Mouse (Mus musculus) liver, embryonic 12.5 days (tissue): ENCODE results near the gene 4931406P16Rik. TPM values are rescaled to one million over a fixed set of nuclear protein-coding genes. Genes with fewer than 3 reads are reported as not detected.
A peak's percentile ranks its signal among the peaks of the same experiment; 100 is the strongest.

Experiments
- ATAC-seq: fragments of 200-750 bp; cut with Nextera tagmentation; 2 replicates; pipeline ENCODE4 v1.8.0; 2017; ENCODE audit warnings: moderate number of reproducible peaks, mild to moderate bottlenecking, moderate library complexity
- H3K27ac ChIP-seq: fragments of 300-500 bp; sonication (generic); 2 replicates; pipeline ENCODE4 v1.5.1; 2016; ENCODE audit warnings: mild to moderate bottlenecking
- H3K27me3 ChIP-seq: fragments of 300-500 bp; sonication (generic); replicated peaks from 2 replicates; pipeline ENCODE4 v1.6.1; 2016; ENCODE audit warnings: mild to moderate bottlenecking, moderate library complexity
- H3K36me3 ChIP-seq: fragments of 300-500 bp; sonication (generic); 2 replicates; pipeline ENCODE4 v1.6.1; 2016; ENCODE audit warnings: mild to moderate bottlenecking, moderate library complexity
- H3K4me1 ChIP-seq: fragments of 300-500 bp; sonication (generic); 2 replicates; pipeline ENCODE4 v1.6.1; 2016
- H3K4me2 ChIP-seq: fragments of 300-500 bp; sonication (generic); 2 replicates; pipeline ENCODE4 v1.6.1; 2016; ENCODE audit warnings: mild to moderate bottlenecking, moderate library complexity
- H3K4me3 ChIP-seq: fragments of 300-500 bp; sonication (generic); 2 replicates; pipeline ENCODE4 v1.5.1; 2016; ENCODE audit warnings: mild to moderate bottlenecking, moderate library complexity
- H3K9ac ChIP-seq: fragments of 300-500 bp; sonication (generic); 2 replicates; pipeline ENCODE4 v1.6.1; 2016; ENCODE audit warnings: mild to moderate bottlenecking, moderate library complexity
- H3K9me3 ChIP-seq: fragments of 300-500 bp; sonication (generic); replicated peaks from 2 replicates; pipeline ENCODE4 v1.6.1; 2016; ENCODE audit warnings: mild to moderate bottlenecking, moderate library complexity
- WGBS: fragments of 180-500 bp; shearing (Covaris S2); methylation state at CpG from one replicate; pipeline ENCODE4 v1.1.7; 2016; ENCODE audit not compliant: insufficient replicate concordance; 5-methylcytosine and 5-hydroxymethylcytosine counted together
- polyA plus RNA-seq: library from polyadenylated mRNA; unstranded; fragments of >200 nt; fragmentation: Nextera tagmentation; extraction: Ambion mirVana; gene quantifications from 2 replicates; pipeline ENCODE4 v1.2.1, GENCODE M21; 2016

The 4931406P16Rik gene
- polyA plus RNA-seq, 1 experiment from 2014 or later: 19.6 TPM

DNA sequence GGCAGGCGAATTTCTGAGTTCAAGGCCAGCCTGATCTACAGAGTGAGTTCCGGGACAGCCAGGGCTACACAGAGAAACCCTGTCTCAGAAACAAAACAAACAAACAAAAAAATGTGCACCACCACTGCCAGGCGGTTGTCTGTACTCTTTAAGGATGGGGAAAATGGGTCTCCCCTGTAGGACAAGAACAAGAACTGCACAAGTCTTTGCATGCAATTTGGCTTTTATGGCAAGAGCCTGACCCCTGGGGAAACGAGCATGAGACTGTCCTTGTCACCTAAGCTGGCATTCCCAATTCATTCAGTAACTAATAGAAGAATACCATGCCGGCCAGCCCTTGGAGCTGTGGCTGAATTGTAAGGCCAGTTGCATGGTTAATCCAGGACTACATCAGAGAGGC, 77.7 kb downstream of the 4931406P16Rik start:
- no peak overlapping the region; the same call in 1 of the 2 replicates for H3K27ac ChIP-seq
- H3K27me3 ChIP-seq: no peaks in the 10 kb centered on the region
- no peak overlapping the region for H3K4me3 ChIP-seq
- peaks cover 40% of the 10 kb centered on the region for H3K4me1 ChIP-seq
- no peak for ATAC-seq
- peaks cover 47% of the 10 kb centered on the region for H3K36me3 ChIP-seq
- no peaks in the 10 kb centered on the region for H3K9me3 ChIP-seq
- WGBS: 75% methylated on average over 5 of the region's 5 CpGs
- no peak overlapping the region for H3K9ac ChIP-seq
- no peak overlapping the region for H3K4me2 ChIP-seq

DNA sequence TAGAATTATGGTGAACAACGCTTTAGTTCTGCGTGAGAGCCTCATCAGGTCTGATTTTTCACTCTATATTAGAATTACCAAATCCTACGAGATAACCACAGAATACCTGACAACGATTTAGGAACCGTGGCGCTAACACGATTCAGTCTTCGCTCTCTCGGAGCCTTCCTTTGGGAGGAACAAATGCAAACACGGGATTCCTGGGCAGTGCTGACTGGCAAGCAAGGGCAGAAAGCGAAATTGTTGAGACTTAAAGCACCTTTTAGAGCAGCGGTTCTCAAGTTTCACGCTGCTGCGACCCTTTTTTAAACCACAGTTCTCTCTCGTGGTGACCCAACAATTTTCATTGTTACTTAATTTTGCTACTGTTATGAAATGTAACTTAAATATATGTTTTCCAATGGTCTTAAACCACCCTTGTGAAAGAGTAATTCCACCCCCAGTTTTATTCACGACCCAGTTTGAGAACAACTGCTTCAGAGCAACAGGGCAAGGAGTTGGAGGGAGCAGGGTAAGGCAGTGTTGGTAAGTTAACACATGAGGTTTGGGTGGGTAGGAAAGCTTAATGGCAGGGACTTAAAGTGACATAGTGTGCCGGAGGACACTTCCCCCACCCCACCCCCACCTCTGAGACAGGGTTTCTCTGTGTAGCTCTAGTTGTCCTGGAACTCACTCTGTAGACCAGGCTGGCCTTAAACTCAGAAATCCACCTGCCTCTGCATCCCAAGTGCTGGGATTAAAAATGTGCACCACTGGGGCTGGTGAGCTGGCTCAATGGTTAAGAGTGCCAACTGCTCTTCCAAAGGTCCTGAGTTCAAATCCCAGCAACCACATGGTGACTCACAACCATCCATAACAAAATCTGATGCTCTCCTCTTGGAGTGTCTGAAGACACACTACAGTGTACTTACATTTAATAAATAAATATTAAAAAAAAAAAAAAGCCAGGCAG, 78.5 kb downstream of the 4931406P16Rik start:
- Histone ChIP-seq H3K36me3 (peaks cover 40% of the 10 kb centered on the region), H3K27ac (peak overlapping the region; percentile 89), H3K4me3 (peak overlapping the region; percentile 66), H3K27me3 (no peaks in the 10 kb centered on the region), H3K4me2 (peak overlapping the region; percentile 88), H3K4me1 (peaks cover 44% of the 10 kb centered on the region), H3K9me3 (no peaks in the 10 kb centered on the region), H3K9ac (peak overlapping the region; percentile 77)
- 3% methylated on average over 17 of the region's 17 CpGs for WGBS
- ATAC-seq: no peak

DNA sequence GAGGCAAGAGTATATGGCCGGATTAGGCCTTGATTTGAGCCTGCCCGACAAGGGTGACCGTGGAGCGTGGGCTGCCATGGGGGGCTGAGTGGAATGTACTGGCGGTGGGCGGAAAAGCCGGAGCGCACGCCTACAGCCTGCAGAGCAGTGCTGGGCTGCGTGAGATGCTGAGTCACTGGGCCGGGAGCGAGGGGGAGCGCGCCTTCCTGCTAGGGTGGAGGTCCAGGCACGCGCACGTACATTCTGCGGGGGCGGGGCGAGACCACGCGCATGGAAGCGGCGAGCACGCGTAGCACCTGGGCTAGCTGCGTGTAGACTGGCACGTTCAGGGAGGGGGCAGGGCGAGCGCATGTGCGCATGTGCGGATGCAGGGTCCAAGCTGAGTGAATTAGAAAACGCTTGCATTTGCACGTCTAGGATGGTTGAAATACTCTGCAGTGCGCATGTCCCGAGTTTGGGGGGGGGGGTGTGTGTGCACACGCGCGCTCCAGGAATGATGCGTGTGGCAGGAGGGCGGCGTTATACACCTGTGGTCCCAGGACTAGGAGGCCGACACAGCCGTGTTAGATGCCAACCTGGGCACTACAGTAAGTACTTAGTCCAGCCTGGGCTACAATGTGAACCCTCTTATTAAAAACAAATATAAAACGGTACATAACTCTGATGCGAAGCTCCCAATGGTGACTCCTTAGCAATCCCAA, 79.3 kb downstream of the 4931406P16Rik start:
- Histone ChIP-seq H3K27ac (peak overlapping the region; percentile 89), H3K4me1 (peaks cover 51% of the 10 kb centered on the region), H3K4me3 (peak overlapping the region; percentile 66), H3K4me2 (peak overlapping the region; percentile 88), H3K9me3 (no peaks in the 10 kb centered on the region), H3K9ac (peak overlapping the region; percentile 77), H3K27me3 (no peaks in the 10 kb centered on the region), H3K36me3 (peaks cover 32% of the 10 kb centered on the region)
- under 1% methylated on average over 46 of the region's 46 CpGs for WGBS
- ATAC-seq: peak; percentile 89

DNA sequence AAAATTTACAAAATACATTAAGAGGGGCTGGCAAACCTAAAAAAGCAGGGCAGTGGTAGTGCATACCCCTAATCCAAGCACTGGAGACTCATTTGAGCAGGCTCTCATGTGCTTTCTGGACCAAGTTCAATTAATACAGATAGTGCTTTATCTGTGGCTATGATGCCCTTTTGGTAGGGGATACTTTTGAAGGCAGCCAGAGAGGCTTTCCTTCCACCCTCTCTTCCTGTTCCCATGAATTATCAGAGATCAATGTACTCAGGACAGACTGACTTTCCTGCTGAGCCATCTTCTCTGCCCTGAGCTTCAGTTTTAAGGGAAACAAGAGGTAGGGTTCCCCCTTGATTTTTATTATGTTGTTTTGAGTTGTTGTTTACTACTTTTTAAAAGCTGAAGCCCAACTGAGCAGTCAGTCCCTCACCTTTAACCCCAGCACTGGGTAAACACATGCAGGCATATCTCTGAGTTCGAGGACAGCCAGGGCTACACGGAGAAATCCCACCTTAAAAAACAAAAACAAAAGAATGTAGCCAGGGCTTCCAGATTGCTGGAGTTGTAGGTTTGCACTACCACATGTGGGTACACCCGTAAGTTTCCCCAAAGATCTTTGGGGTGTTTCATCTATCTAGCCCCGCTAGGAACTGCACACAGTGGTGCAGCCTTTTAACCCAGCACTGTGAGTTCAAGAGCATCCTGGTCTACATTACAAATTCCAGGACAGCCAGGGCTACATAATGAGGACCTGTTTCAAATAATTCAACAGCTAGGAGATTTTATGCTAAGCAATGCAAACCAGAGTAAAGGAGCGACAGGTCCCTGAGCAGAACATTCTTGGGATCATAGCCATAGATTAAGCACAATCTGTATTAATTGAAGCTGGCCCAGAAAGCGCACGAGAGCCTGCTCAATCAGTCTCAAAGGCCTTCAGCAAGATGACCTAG, 80.3 kb downstream of the 4931406P16Rik start:
- Histone ChIP-seq H3K4me3 (peak overlapping the region; percentile 66), H3K27ac (peak overlapping the region; percentile 89), H3K4me2 (peak overlapping the region; percentile 88), H3K4me1 (peaks cover 61% of the 10 kb centered on the region), H3K27me3 (no peaks in the 10 kb centered on the region), H3K9me3 (no peaks in the 10 kb centered on the region), H3K9ac (peak overlapping the region; percentile 77), H3K36me3 (peaks cover 29% of the 10 kb centered on the region)
- ATAC-seq: 0 out of 2 replicates have a peak, but pooled peaks have one; percentile 0
- 34% methylated on average over 7 of the region's 7 CpGs for WGBS

DNA sequence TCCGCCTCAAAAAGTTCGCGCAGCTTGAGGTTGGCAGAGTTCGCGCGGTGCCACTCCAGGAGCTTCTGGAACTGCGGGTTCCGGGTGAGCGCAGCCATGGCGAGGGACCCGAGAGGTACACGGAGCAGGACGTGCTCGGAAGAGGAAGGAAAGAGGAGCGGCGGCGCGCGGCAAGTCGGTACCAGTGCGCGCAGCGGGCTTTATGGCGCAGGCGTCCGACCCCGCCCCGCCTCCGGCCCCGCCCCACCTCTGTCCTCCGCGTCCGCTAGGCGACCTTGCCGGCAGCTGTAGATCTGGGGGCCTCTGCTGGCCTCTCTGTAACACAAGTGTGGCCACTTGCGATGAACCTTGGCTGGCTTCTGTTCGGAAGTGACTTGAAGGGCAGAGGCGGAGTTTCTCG, 83.2 kb downstream of the 4931406P16Rik start, which contains the start of gene Gpi1:
Gpi1 (minus strand) TSS at position 221 of the 400 bp plus-strand sequence.
- peak within 1 kb of the TSS; percentile 79 for H3K4me3 ChIP-seq
- ATAC-seq: peak; percentile 75
- H3K27ac ChIP-seq: peak within 1 kb of the TSS; percentile 86
- H3K4me1 ChIP-seq: peaks cover 86% of the 10 kb centered on the region
- peak within 1 kb of the TSS; percentile 89 for H3K9ac ChIP-seq
- H3K9me3 ChIP-seq: no peaks in the 10 kb centered on the region
- no peaks in the 10 kb centered on the region for H3K27me3 ChIP-seq
- peaks cover 37% of the 10 kb centered on the region for H3K36me3 ChIP-seq
- WGBS: under 1% methylated on average over 33 of the region's 39 CpGs
- H3K4me2 ChIP-seq: peak within 1 kb of the TSS; percentile 95

DNA sequence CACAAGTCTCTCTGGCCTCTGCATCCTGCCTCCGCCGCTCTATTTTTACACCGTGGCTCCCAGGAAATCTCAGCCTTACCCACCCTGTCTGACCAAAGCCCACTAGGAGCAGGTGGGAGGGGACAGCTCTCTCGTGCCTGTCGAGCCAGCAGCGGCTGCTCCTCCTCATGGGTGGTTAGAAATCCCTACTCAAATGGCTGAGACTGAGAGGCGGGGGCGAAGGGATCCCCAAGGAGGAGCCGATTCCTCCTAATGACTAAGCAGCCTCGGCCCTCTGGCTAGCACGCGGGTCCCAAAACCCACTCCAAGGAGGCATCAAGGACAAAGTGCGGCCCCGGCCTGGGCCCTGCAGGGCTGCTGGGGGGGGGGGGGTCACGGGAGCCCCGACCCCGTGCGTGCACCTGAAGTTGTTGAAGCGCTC, 83.7 kb downstream of the 4931406P16Rik start:
- H3K27ac ChIP-seq: peak overlapping the region; percentile 86
- H3K4me1 ChIP-seq: peaks cover 82% of the 10 kb centered on the region
- peak overlapping the region; percentile 89 for H3K9ac ChIP-seq
- no peaks in the 10 kb centered on the region for H3K9me3 ChIP-seq
- H3K4me3 ChIP-seq: peak overlapping the region; percentile 79
- H3K27me3 ChIP-seq: no peaks in the 10 kb centered on the region
- H3K36me3 ChIP-seq: peaks cover 41% of the 10 kb centered on the region
- H3K4me2 ChIP-seq: peak overlapping the region; percentile 95
- ATAC-seq: peak; percentile 25
- 2% methylated on average over 17 of the region's 19 CpGs for WGBS

DNA sequence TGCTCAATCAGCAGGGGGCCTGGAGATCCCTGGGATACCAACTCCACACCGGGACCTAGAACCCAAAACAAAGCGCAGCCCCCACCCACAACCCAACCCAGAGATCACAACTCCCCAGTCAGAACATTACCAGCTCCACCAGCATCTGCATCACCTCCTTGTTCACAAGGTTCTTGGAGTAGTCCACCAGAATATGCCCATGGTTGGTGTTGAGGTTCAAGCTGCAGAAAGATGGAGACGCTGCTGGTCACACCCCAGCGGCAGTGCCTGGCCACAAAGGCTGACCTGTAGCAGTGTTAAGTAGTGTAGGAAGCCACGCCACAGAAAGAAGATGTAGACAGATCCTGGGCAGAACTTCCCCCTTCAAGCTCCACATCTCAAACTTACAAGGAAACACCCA, 84.2 kb downstream of the 4931406P16Rik start:
- peak overlapping the region; percentile 89 for H3K9ac ChIP-seq
- WGBS: 14% methylated on average over 5 of the region's 5 CpGs
- no peak for ATAC-seq
- peak overlapping the region; percentile 79 for H3K4me3 ChIP-seq
- H3K4me2 ChIP-seq: peak overlapping the region; percentile 95
- H3K4me1 ChIP-seq: peaks cover 79% of the 10 kb centered on the region
- peaks cover 46% of the 10 kb centered on the region for H3K36me3 ChIP-seq
- peak overlapping the region; percentile 86 for H3K27ac ChIP-seq
- H3K9me3 ChIP-seq: no peaks in the 10 kb centered on the region
- no peaks in the 10 kb centered on the region for H3K27me3 ChIP-seq

DNA sequence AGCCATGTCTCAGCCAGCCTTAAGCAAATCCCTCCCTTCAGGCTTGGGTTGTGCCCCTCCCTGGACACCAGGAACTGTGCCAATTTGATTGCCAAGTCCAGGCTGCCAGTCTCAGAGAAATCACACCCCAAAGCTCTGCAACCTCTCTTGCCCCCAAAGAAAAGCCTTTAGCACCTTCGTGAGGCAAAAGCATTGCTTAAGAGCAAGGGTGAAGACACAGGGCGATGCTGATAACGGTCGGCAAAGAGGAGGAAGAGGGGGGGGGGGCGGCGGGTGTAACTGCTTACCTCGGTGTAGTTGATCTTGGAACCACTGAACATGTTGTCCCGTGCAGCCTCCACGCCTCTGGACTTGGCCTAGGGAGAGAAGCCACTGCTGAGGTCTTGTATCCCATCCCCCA, 84.7 kb downstream of the 4931406P16Rik start:
- H3K27ac ChIP-seq: no peak overlapping the region; the same call in 1 of the 2 replicates

DNA sequence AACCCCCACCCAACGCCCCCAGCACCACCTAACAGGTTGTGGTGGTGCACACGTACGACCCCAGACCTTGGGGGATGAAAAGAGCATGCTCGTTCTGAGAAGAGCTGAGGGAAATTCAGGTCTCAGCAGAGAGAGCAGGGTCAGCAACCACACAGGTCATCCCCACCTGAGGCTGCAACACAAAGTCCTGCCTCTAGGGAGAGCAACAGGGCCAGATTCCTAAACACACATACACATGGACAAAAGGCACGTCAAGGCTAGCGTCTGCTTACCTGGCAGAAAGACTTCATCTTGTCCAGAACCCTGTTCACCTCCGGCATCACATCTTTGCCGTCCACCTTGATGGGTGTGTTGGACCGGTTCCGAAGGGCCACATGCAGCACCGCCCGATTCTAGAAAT, 86.5 kb downstream of the 4931406P16Rik start:
- 84% methylated on average over 12 of the region's 12 CpGs for WGBS
- no peak overlapping the region for H3K9ac ChIP-seq
- H3K4me2 ChIP-seq: peak overlapping the region; percentile 95
- H3K36me3 ChIP-seq: peaks cover 69% of the 10 kb centered on the region
- no peak overlapping the region for H3K27ac ChIP-seq
- H3K4me3 ChIP-seq: no peak overlapping the region
- no peaks in the 10 kb centered on the region for H3K27me3 ChIP-seq
- H3K4me1 ChIP-seq: peaks cover 59% of the 10 kb centered on the region
- H3K9me3 ChIP-seq: no peaks in the 10 kb centered on the region
- ATAC-seq: no peak

More for the DNA sequence above, 84.7 kb downstream of the 4931406P16Rik start:
- no peak for ATAC-seq
- Histone ChIP-seq H3K4me2 (peak overlapping the region; percentile 95), H3K36me3 (peaks cover 51% of the 10 kb centered on the region), H3K27me3 (no peaks in the 10 kb centered on the region), H3K9ac (peak overlapping the region; percentile 89), H3K9me3 (no peaks in the 10 kb centered on the region), H3K4me3 (peak overlapping the region; percentile 79), H3K4me1 (peaks cover 77% of the 10 kb centered on the region)
- WGBS: 2% methylated on average over 7 of the region's 9 CpGs

DNA sequence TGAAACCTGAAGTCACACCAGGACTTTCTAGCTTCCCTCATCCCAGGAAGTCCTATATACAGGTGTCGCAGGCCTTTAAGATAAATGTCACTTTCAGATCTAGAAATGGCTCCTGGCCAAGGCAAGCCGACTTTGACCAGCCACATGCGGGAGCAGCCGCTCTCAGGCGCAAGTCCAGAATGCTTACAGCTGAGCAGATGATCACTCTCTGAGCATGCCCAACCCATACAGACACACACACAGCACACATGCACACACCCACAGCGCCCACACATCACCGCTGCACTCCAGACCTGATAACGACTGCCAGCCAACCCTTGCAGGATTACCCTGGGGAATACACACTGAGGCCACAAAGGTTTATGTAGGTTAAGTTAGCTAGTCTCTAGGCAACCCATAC, 87.3 kb downstream of the 4931406P16Rik start:
- no peak overlapping the region for H3K9ac ChIP-seq
- WGBS: 69% methylated on average over 8 of the region's 8 CpGs
- H3K36me3 ChIP-seq: peaks cover 76% of the 10 kb centered on the region
- H3K27ac ChIP-seq: no peak overlapping the region
- peak overlapping the region; percentile 95; the same call in 1 of the 2 replicates for H3K4me2 ChIP-seq
- H3K4me1 ChIP-seq: peaks cover 52% of the 10 kb centered on the region
- no peak overlapping the region for H3K4me3 ChIP-seq
- ATAC-seq: no peak
- no peaks in the 10 kb centered on the region for H3K27me3 ChIP-seq
- no peaks in the 10 kb centered on the region for H3K9me3 ChIP-seq

DNA sequence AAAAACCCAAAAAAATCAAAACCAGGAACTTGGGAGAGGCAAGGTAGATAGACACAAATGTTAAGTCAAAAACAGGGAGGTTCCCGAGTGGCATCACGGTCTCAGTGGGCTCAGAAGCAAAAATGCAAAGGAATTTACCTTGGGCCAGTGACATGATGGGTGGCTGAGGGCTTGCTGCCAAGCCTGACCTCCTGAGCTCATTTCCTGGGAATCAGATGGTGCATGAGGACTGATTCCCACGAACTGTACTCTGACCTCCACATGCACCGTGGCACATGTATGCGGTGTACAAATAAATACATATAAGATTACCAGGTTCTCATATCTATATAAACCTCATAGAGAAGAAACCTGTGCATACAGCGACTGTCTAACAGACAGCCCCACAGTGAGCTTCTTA, 89.0 kb downstream of the 4931406P16Rik start:
- Histone ChIP-seq H3K27ac (no peak overlapping the region), H3K4me1 (peaks cover 40% of the 10 kb centered on the region), H3K9ac (no peak overlapping the region), H3K36me3 (peaks cover 94% of the 10 kb centered on the region), H3K4me3 (no peak overlapping the region), H3K9me3 (no peaks in the 10 kb centered on the region), H3K4me2 (no peak overlapping the region), H3K27me3 (no peaks in the 10 kb centered on the region)
- WGBS: 85% methylated on average over 6 of the region's 6 CpGs
- ATAC-seq: no peak
